ENCODE assay signal across 14 mouse cellular contexts in genomic region chr3:119497880-119498279, GRCm38 (mm10).
"Had no signal": no experiment of that assay in that cellular context is flagged by ENCODE, and none has a peak within 500 bp of the region (broad histone marks: within the 10 kb centered on the region; RNA-seq: fewer than 3 reads in every experiment).

No protein-coding gene starts in this region.

- H3K27me3 ChIP-seq: limb, embryonic 15.5 days; liver, embryonic 12.5 days; megakaryocyte, embryonic 14.5 days; neural tube, embryonic 15.5 days had no signal

- H3K4me1 ChIP-seq: limb, embryonic 15.5 days; liver, embryonic 12.5 days; megakaryocyte, embryonic 14.5 days had no signal

- H3K9ac ChIP-seq: limb, embryonic 15.5 days; liver, embryonic 12.5 days; lung, embryonic 14.5 days; neural tube, embryonic 15.5 days had no signal

- H3K9me3 ChIP-seq: limb, embryonic 15.5 days; liver, embryonic 12.5 days; megakaryocyte, embryonic 14.5 days; neural tube, embryonic 15.5 days had no signal

- H3K27ac ChIP-seq: limb, embryonic 15.5 days; liver, embryonic 12.5 days; macrophage; neural tube, embryonic 15.5 days had no signal

- H3K4me3 ChIP-seq: limb, embryonic 15.5 days; liver, embryonic 12.5 days; megakaryocyte, embryonic 14.5 days; myocyte had no signal

- DNase-seq: kidney, postnatal 10 days; kidney, postnatal 4 days; lung, embryonic 14.5 days; lung, postnatal 10 days; right cerebral cortex, postnatal 4 days; spleen, adult 18-20 months; thymus, adult 18-20 months; thymus, postnatal 14 days had no signal

- H3K4me2 ChIP-seq: limb, embryonic 15.5 days; liver, embryonic 12.5 days had no signal

- H3K36me3 ChIP-seq: limb, embryonic 15.5 days; liver, embryonic 12.5 days; neural tube, embryonic 15.5 days had no signal

- ATAC-seq: liver, embryonic 12.5 days had no signal
